In the genomic region with DNA sequence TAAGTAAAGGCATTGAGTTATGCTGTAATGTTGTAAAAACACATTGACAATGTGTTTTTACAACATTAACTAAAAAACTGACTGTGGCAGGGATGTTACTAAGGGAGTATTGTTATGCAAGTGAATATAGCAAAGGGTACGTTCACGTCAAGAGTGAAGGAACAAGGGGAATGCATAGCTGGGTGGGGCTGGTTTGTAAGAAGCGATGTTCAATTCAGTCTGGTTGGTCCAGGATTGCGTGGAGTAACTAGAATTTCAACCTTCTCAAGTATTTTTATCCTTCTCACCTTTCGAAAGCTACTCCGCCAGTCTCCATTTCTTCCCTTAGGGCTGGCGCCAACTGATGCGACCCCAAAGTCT, we compare ENCODE assay signal across 8 mouse cellular contexts. TPM values are rescaled to one million over a fixed set of nuclear protein-coding genes. Genes with fewer than 3 reads are reported as not detected.
DNase-seq lines count a peak whose midpoint lies in the region; ATAC-seq and TF ChIP-seq lines count a peak whose summit lies in the region.

No protein-coding gene starts in this region.

- no peaks in the 10 kb centered on the region for H3K9me3 ChIP-seq in embryonic facial prominence, embryonic 11.5 days (replicated peaks; ENCODE audit: control insufficient read depth, low read length)
- H3K9me3 ChIP-seq in intestine, embryonic 14.5 days (ENCODE audit: control insufficient read depth, low read length) = no peaks in the 10 kb centered on the region
- H3K9me3 ChIP-seq in neural tube, embryonic 13.5 days = no peaks in the 10 kb centered on the region

- peak overlapping the region; percentile 74 for H3K4me2 ChIP-seq in embryonic facial prominence, embryonic 11.5 days (ENCODE audit: low read depth, low read length)
- H3K4me2 ChIP-seq in intestine, embryonic 14.5 days (ENCODE audit: low read length) = peak overlapping the region; percentile 63
- H3K4me2 ChIP-seq in neural tube, embryonic 13.5 days = peak overlapping the region; percentile 93

- H3K4me3 ChIP-seq in liver, adult 2 months (ENCODE audit: insufficient read depth, low read depth, low read length) = peak overlapping the region; percentile 72
- H3K4me3 ChIP-seq in embryonic facial prominence, embryonic 11.5 days (ENCODE audit: low read depth, low read length) = peak overlapping the region; percentile 89
- peak overlapping the region; percentile 86 for H3K4me3 ChIP-seq in intestine, embryonic 14.5 days (ENCODE audit: low read depth, low read length)
- peak overlapping the region; percentile 89 for H3K4me3 ChIP-seq in neural tube, embryonic 13.5 days

- peak overlapping the region; percentile 73 for H3K9ac ChIP-seq in liver, adult 2 months (ENCODE audit: low read depth, low read length)
- H3K9ac ChIP-seq in embryonic facial prominence, embryonic 11.5 days (replicated peaks; ENCODE audit: low read length) = peak overlapping the region; percentile 92
- H3K9ac ChIP-seq in intestine, embryonic 14.5 days (ENCODE audit: low read length) = peak overlapping the region; percentile 91
- peak overlapping the region; percentile 94 for H3K9ac ChIP-seq in neural tube, embryonic 13.5 days

- no peaks in the 10 kb centered on the region for H3K36me3 ChIP-seq in liver, adult 2 months (ENCODE audit: control insufficient read depth, insufficient read depth, low read length)
- no peaks in the 10 kb centered on the region for H3K36me3 ChIP-seq in embryonic facial prominence, embryonic 11.5 days (replicated peaks; ENCODE audit: control insufficient read depth, insufficient read depth, low read depth, low read length)
- H3K36me3 ChIP-seq in intestine, embryonic 14.5 days (ENCODE audit: control insufficient read depth, insufficient read depth, low read length) = 0 out of 2 replicates have a peak, but pooled peaks cover under 1% of the 10 kb centered on the region
- no peaks in the 10 kb centered on the region for H3K36me3 ChIP-seq in neural tube, embryonic 13.5 days

- peak; percentile 49; the same call in 1 of the 2 replicates for ATAC-seq in embryonic facial prominence, embryonic 11.5 days (replicated peaks; ENCODE audit: insufficient number of reproducible peaks, low FRiP score, low TSS enrichment, low read depth)
- no peak; the same call in 1 of the 2 replicates for ATAC-seq in intestine, embryonic 14.5 days (replicated peaks; ENCODE audit: low FRiP score, low TSS enrichment, low read depth)
- no peak for ATAC-seq in neural tube, embryonic 13.5 days (ENCODE audit: low read depth)

- no peaks in the 10 kb centered on the region for H3K27me3 ChIP-seq in liver, adult 2 months (ENCODE audit: control insufficient read depth, insufficient read depth, low read length)
- H3K27me3 ChIP-seq in embryonic facial prominence, embryonic 11.5 days (ENCODE audit: control insufficient read depth, insufficient read depth, low read length) = no peaks in the 10 kb centered on the region
- no peaks in the 10 kb centered on the region for H3K27me3 ChIP-seq in intestine, embryonic 14.5 days (replicated peaks; ENCODE audit: control insufficient read depth, insufficient read depth, low read length)
- H3K27me3 ChIP-seq in neural tube, embryonic 13.5 days = no peaks in the 10 kb centered on the region

- no peak for TF ChIP-seq POLR2A in liver, adult 2 months (IDR thresholded peaks at IDR 0.05; ENCODE audit: extremely low read depth, insufficient read depth, low read length)

- peak; percentile 23 for DNase-seq in liver, adult 2 months (ENCODE audit: extremely low read depth, low read depth, low spot score)
- no peak for DNase-seq in liver
- no peak for DNase-seq in embryonic facial prominence, embryonic 11.5 days (ENCODE audit: low spot score)
- DNase-seq in intestine, embryonic 14.5 days (ENCODE audit: low spot score) = no peak
- DNase-seq in frontal cortex, postnatal 14 days (ENCODE audit: low spot score in 2 of 2) = no peak
- no peak for DNase-seq in layer of hippocampus, adult 8-10 months (ENCODE audit: low spot score in 2 of 2)
- no peak for DNase-seq in cerebellum, postnatal 10 days

- 11% methylated on average over 8 of the region's 8 CpGs for WGBS in liver, adult 2 months
- WGBS in embryonic facial prominence, embryonic 11.5 days = 5% methylated on average over 8 of the region's 8 CpGs
- 3% methylated on average over 8 of the region's 8 CpGs for WGBS in intestine, embryonic 14.5 days
- WGBS in neural tube, embryonic 13.5 days = 4% methylated on average over 8 of the region's 8 CpGs

- H3K79me2 ChIP-seq in liver, adult 2 months (ENCODE audit: control insufficient read depth, insufficient read depth, low read length) = peaks cover 10% of the 10 kb centered on the region

- H3K27ac ChIP-seq in liver, adult 2 months (replicated peaks; ENCODE audit: insufficient read depth, low read depth, low read length) = peak overlapping the region; percentile 57
- H3K27ac ChIP-seq in embryonic facial prominence, embryonic 11.5 days (replicated peaks; ENCODE audit: low read depth, low read length) = peak overlapping the region; percentile 87
- peak overlapping the region; percentile 91 for H3K27ac ChIP-seq in intestine, embryonic 14.5 days (ENCODE audit: low read depth)
- peak overlapping the region; percentile 84 for H3K27ac ChIP-seq in neural tube, embryonic 13.5 days (replicated peaks)

- peaks cover 8% of the 10 kb centered on the region for H3K4me1 ChIP-seq in liver, adult 2 months (ENCODE audit: control insufficient read depth, insufficient read depth, low read length)
- no peaks in the 10 kb centered on the region for H3K4me1 ChIP-seq in embryonic facial prominence, embryonic 11.5 days (ENCODE audit: control insufficient read depth, insufficient read depth, low read length)
- peaks cover 26% of the 10 kb centered on the region for H3K4me1 ChIP-seq in intestine, embryonic 14.5 days (replicated peaks; ENCODE audit: control insufficient read depth, insufficient read depth, low read length)
- peaks cover 50% of the 10 kb centered on the region for H3K4me1 ChIP-seq in neural tube, embryonic 13.5 days (replicated peaks)

- no peak for TF ChIP-seq CTCF in liver, adult 2 months (IDR thresholded peaks at IDR 0.05; ENCODE audit: low read depth, low read length)

RNA-seq across cellular contexts. Expression of a gene that starts 0.4 kb away (rescaled TPM):
- 8.9 and 11.9 TPM in 2 replicates for total RNA-seq in liver, adult 2 months (2014; rRNA removed)
- 5.9 and 6.8 TPM in 2 replicates for polyA plus RNA-seq in liver, adult 2 months (2012; rRNA removed)
- polyA plus RNA-seq in embryonic facial prominence, embryonic 11.5 days (2014; fragmentation: Nextera tagmentation; extraction: Ambion mirVana) = 10.7 and 12.1 TPM in 2 replicates
- polyA plus RNA-seq in intestine, embryonic 14.5 days (2014; fragmentation: Nextera tagmentation; extraction: Ambion mirVana) = 14.0 and 14.8 TPM in 2 replicates
- 9.4 and 12.7 TPM in 2 replicates for polyA plus RNA-seq in neural tube, embryonic 13.5 days (2015; fragmentation: Nextera tagmentation; extraction: Ambion mirVana)
- total RNA-seq in layer of hippocampus, adult 8-10 months (2022) = 10 to 100 TPM; 38.1 to 40.1 (median 38.9) TPM

RNA-seq across cellular contexts. Expression of a gene that starts 45.6 kb away (rescaled TPM):
- 8.9 and 10.7 TPM in 2 replicates for total RNA-seq in liver, adult 2 months (2014; rRNA removed)
- polyA plus RNA-seq in liver, adult 2 months (2012; rRNA removed) = 2.1 and 2.4 TPM in 2 replicates
- polyA plus RNA-seq in embryonic facial prominence, embryonic 11.5 days (2014; fragmentation: Nextera tagmentation; extraction: Ambion mirVana) = 20.7 and 21.3 TPM in 2 replicates
- polyA plus RNA-seq in intestine, embryonic 14.5 days (2014; fragmentation: Nextera tagmentation; extraction: Ambion mirVana) = 20.6 and 25.8 TPM in 2 replicates
- 66.9 and 77.1 TPM in 2 replicates for polyA plus RNA-seq in neural tube, embryonic 13.5 days (2015; fragmentation: Nextera tagmentation; extraction: Ambion mirVana)
- total RNA-seq in layer of hippocampus, adult 8-10 months (2022) = 10 to 100 TPM; 42.9 to 55.4 (median 51.6) TPM

RNA-seq across cellular contexts. Expression of a gene that starts 57.9 kb away (rescaled TPM):
- total RNA-seq in liver, adult 2 months (2014; rRNA removed) = 1.2 and 1.4 TPM in 2 replicates
- polyA plus RNA-seq in liver, adult 2 months (2012; rRNA removed) = 1.1 and 2.8 TPM in 2 replicates
- 25.0 and 28.4 TPM in 2 replicates for polyA plus RNA-seq in embryonic facial prominence, embryonic 11.5 days (2014; fragmentation: Nextera tagmentation; extraction: Ambion mirVana)
- polyA plus RNA-seq in intestine, embryonic 14.5 days (2014; fragmentation: Nextera tagmentation; extraction: Ambion mirVana) = 27.7 and 28.8 TPM in 2 replicates
- polyA plus RNA-seq in neural tube, embryonic 13.5 days (2015; fragmentation: Nextera tagmentation; extraction: Ambion mirVana) = 10.5 and 14.1 TPM in 2 replicates
- 1 to 10 TPM; 6.5 to 9.4 (median 7.8) TPM for total RNA-seq in layer of hippocampus, adult 8-10 months (2022)
